Mouse (Mus musculus): ENCODE measurements around the gene Rapgef4. TPM values are rescaled to one million over a fixed set of nuclear protein-coding genes. Genes with fewer than 3 reads are reported as not detected.

The Rapgef4 gene
- polyA plus RNA-seq, 1 experiment = 9.2 TPM

DNA sequence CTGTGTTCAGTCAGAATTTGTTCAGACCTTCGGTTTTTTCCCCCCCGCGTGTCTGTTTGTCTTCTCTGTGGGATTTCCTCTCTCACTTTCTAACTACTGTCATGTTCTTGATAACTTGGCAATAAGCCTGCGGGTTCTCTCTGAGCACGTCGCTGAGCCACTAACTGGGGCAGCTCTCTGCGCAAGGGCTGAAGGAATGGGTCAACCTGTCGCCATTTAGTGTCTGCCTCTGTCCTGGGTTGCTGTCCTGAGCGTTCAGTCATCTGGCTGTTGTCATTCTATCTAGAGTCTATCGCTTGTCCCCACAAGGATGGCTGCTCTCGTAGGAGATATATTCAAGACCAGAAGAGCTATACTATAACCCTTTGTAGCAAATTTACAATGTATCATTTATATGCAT, 107.8 kb downstream of the Rapgef4 start:
- Histone ChIP-seq H3K27ac (ENCODE audit: control insufficient read depth, insufficient read depth, low read length) (no peak overlapping the region), H3K4me1 (replicated peaks; ENCODE audit: control insufficient read depth, insufficient read depth, low read length) (no peaks in the 10 kb centered on the region), H3K36me3 (ENCODE audit: control insufficient read depth, insufficient read depth, low read length) (no peaks in the 10 kb centered on the region), H3K27me3 (ENCODE audit: control insufficient read depth, insufficient read depth, low read length) (no peaks in the 10 kb centered on the region), H3K4me3 (ENCODE audit: control insufficient read depth, insufficient read depth, low read length) (no peak overlapping the region)
- no peak for TF ChIP-seq CTCF (IDR thresholded peaks at IDR 0.05; ENCODE audit: borderline replicate concordance, control insufficient read depth, extremely low read depth, insufficient read depth, low read length, poor library complexity)
- TF ChIP-seq POLR2A (IDR thresholded peaks at IDR 0.05; ENCODE audit: control insufficient read depth, extremely low read depth, insufficient read depth, low read length, poor library complexity) = no peak
- 93% methylated on average over 11 of the region's 11 CpGs for WGBS
- no peak for DNase-seq

DNA sequence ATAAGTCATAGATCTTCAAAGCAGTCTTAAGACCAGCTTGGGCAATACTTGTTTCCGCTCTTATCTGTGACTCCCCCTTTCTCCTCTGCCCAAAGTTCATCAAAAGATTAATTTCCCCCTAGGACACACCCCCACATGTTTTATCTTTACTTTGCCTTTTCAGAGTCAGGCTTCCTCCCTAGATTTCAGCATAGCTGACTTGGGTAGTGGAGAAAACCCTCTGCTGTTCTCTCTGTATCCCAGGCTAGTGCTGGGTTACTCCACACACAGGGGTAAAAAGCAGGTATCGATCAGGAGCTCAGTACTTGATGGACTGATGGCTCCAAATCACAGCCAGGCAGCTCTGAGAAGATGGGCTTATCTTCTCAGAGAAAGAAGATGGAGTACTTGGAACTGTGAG, 109.0 kb downstream of the Rapgef4 start:
- TF ChIP-seq POLR2A (IDR thresholded peaks at IDR 0.05; ENCODE audit: control insufficient read depth, extremely low read depth, insufficient read depth, low read length, poor library complexity) (no peak), CTCF (IDR thresholded peaks at IDR 0.05; ENCODE audit: borderline replicate concordance, control insufficient read depth, extremely low read depth, insufficient read depth, low read length, poor library complexity) (no peak)
- H3K4me3 ChIP-seq (ENCODE audit: control insufficient read depth, insufficient read depth, low read length) = no peak overlapping the region
- WGBS = 94% methylated on average over 2 of the region's 2 CpGs
- no peaks in the 10 kb centered on the region for H3K4me1 ChIP-seq (replicated peaks; ENCODE audit: control insufficient read depth, insufficient read depth, low read length)
- DNase-seq = no peak
- no peak overlapping the region for H3K27ac ChIP-seq (ENCODE audit: control insufficient read depth, insufficient read depth, low read length)
- no peaks in the 10 kb centered on the region for H3K36me3 ChIP-seq (ENCODE audit: control insufficient read depth, insufficient read depth, low read length)
- no peaks in the 10 kb centered on the region for H3K27me3 ChIP-seq (ENCODE audit: control insufficient read depth, insufficient read depth, low read length)

DNA sequence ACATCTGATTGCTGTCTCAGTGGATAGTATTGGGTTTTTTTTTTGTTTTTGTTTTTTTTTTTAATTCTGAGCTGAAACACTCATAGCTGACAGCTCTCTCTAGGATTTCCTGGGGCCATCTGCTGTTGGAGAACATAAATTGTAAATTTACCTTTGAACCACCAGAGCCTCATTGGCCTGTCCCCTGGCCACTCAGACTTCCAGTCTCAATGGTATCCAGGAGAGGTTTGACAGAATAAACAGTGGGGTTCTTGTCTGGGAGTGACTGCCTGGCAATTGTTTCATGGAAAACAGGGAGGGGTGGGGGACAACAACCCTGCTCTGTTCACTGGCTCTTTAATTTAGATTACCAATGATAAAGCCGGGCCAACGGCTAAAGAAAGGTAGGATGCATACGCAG, 111.0 kb downstream of the Rapgef4 start:
- TF ChIP-seq CTCF (IDR thresholded peaks at IDR 0.05; ENCODE audit: borderline replicate concordance, control insufficient read depth, extremely low read depth, insufficient read depth, low read length, poor library complexity) = no peak
- TF ChIP-seq POLR2A (IDR thresholded peaks at IDR 0.05; ENCODE audit: control insufficient read depth, extremely low read depth, insufficient read depth, low read length, poor library complexity) = no peak
- Histone ChIP-seq H3K4me3 (ENCODE audit: control insufficient read depth, insufficient read depth, low read length) (no peak overlapping the region), H3K36me3 (ENCODE audit: control insufficient read depth, insufficient read depth, low read length) (no peaks in the 10 kb centered on the region), H3K4me1 (replicated peaks; ENCODE audit: control insufficient read depth, insufficient read depth, low read length) (no peaks in the 10 kb centered on the region), H3K27ac (ENCODE audit: control insufficient read depth, insufficient read depth, low read length) (no peak overlapping the region), H3K27me3 (ENCODE audit: control insufficient read depth, insufficient read depth, low read length) (no peaks in the 10 kb centered on the region)
- 94% methylated on average over 3 of the region's 3 CpGs for WGBS
- no peak for DNase-seq

DNA sequence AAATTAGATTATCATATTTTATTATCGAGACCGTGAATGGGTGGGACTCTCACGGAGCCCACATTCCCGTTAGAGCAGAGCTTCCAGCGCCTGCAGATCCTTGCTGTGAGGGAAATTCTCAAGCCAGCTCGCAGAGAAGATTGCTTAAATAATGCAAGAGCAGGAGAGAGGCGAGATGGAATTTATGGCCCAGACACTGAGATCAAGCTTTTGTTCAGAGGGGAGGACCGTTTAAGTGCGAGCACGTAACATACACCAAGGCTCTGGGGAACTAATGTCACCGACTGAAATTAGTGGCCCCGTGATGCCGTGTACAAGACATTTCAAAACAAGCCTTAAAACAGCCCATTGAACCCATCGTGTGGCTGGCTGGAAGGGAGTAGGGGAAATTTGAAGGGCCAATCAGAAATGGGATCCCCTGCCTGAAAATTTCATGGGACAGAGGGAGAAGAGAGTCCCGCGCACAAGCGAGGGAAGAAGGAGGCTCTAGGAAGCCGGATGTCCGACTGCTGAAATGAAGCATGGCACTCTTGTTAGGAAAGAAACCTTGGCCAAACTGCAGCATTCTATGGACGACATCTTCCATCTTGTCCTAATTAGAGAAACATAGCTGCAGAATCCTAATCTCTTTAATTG, 112.5 kb downstream of the Rapgef4 start:
- Histone ChIP-seq H3K36me3 (ENCODE audit: control insufficient read depth, insufficient read depth, low read length) (no peaks in the 10 kb centered on the region), H3K4me1 (replicated peaks; ENCODE audit: control insufficient read depth, insufficient read depth, low read length) (no peaks in the 10 kb centered on the region), H3K4me3 (ENCODE audit: control insufficient read depth, insufficient read depth, low read length) (no peak overlapping the region), H3K27me3 (ENCODE audit: control insufficient read depth, insufficient read depth, low read length) (no peaks in the 10 kb centered on the region), H3K27ac (ENCODE audit: control insufficient read depth, insufficient read depth, low read length) (no peak overlapping the region)
- TF ChIP-seq POLR2A (IDR thresholded peaks at IDR 0.05; ENCODE audit: control insufficient read depth, extremely low read depth, insufficient read depth, low read length, poor library complexity) = no peak
- TF ChIP-seq CTCF (IDR thresholded peaks at IDR 0.05; ENCODE audit: borderline replicate concordance, control insufficient read depth, extremely low read depth, insufficient read depth, low read length, poor library complexity) = no peak
- no peak for DNase-seq
- 92% methylated on average over 20 of the region's 20 CpGs for WGBS

DNA sequence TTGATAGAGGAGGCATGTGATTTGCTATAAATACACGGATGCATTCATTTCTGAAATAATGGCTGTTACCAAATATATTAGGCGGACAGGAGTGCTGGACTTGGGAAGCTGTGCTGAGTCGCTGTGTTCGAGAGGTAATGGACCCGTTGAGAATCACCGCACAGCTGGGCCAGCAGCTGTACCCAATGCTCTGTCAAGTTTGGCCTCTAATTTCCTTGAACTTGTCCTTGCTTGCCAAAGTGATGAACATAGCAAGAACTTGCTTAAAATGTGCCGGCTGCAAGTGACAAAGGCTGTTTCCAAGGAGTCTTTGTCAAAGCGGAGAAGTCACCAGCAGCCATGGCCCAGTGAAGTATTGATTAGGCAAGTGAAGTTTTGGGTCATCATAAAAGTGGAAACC, 113.0 kb downstream of the Rapgef4 start:
- H3K4me1 ChIP-seq (replicated peaks; ENCODE audit: control insufficient read depth, insufficient read depth, low read length) = no peaks in the 10 kb centered on the region
- no peak overlapping the region for H3K4me3 ChIP-seq (ENCODE audit: control insufficient read depth, insufficient read depth, low read length)
- H3K27me3 ChIP-seq (ENCODE audit: control insufficient read depth, insufficient read depth, low read length) = no peaks in the 10 kb centered on the region
- DNase-seq = no peak
- H3K36me3 ChIP-seq (ENCODE audit: control insufficient read depth, insufficient read depth, low read length) = no peaks in the 10 kb centered on the region
- TF ChIP-seq CTCF (IDR thresholded peaks at IDR 0.05; ENCODE audit: borderline replicate concordance, control insufficient read depth, extremely low read depth, insufficient read depth, low read length, poor library complexity) (no peak), POLR2A (IDR thresholded peaks at IDR 0.05; ENCODE audit: control insufficient read depth, extremely low read depth, insufficient read depth, low read length, poor library complexity) (no peak)
- 94% methylated on average over 8 of the region's 8 CpGs for WGBS
- H3K27ac ChIP-seq (ENCODE audit: control insufficient read depth, insufficient read depth, low read length) = no peak overlapping the region

DNA sequence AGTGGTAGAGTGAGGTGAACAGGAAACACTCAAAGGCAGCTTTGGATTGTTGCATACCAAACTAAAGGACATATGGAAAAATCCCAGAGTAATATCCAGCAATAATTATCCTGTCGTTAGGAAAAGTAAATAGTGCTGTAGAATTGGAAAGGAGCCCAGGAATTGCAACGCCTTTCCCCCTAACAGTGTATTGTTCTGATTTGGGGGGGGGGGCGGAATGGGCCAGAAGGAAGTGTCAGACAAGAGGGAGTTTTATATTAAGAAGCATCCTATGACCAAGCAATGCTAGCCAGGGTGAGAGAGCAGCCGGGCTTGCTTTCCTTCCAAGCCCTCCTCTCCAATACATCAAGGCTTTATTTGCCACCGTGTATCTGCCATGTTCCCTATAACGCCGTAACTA, 113.4 kb downstream of the Rapgef4 start:
- Histone ChIP-seq H3K27ac (ENCODE audit: control insufficient read depth, insufficient read depth, low read length) (no peak overlapping the region), H3K27me3 (ENCODE audit: control insufficient read depth, insufficient read depth, low read length) (no peaks in the 10 kb centered on the region), H3K4me1 (replicated peaks; ENCODE audit: control insufficient read depth, insufficient read depth, low read length) (no peaks in the 10 kb centered on the region), H3K36me3 (ENCODE audit: control insufficient read depth, insufficient read depth, low read length) (no peaks in the 10 kb centered on the region), H3K4me3 (ENCODE audit: control insufficient read depth, insufficient read depth, low read length) (no peak overlapping the region)
- no peak for DNase-seq
- TF ChIP-seq CTCF (IDR thresholded peaks at IDR 0.05; ENCODE audit: borderline replicate concordance, control insufficient read depth, extremely low read depth, insufficient read depth, low read length, poor library complexity) = no peak
- no peak for TF ChIP-seq POLR2A (IDR thresholded peaks at IDR 0.05; ENCODE audit: control insufficient read depth, extremely low read depth, insufficient read depth, low read length, poor library complexity)
- 94% methylated on average over 7 of the region's 7 CpGs for WGBS

DNA sequence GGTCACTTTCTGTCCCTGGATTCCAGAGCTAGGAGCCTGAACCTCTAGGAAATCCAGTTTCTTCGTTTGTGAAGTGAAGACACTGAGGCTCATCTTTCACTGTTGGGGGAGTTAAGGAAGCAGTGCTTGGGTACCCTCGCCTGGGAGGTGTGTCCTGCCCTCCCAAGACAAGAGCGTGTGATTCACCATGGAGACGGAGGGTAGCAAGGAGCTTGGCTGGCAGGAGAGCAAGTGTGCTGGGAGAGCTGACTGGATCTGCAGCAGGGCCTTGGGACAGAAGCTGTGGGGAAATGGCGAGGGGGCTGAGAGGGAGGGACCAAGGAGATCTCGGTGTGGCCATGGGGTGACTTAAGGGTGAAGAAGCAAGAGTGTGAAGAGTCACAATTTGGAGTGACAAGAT, 114.0 kb downstream of the Rapgef4 start:
- Histone ChIP-seq H3K4me3 (ENCODE audit: control insufficient read depth, insufficient read depth, low read length) (no peak overlapping the region), H3K27ac (ENCODE audit: control insufficient read depth, insufficient read depth, low read length) (no peak overlapping the region), H3K27me3 (ENCODE audit: control insufficient read depth, insufficient read depth, low read length) (no peaks in the 10 kb centered on the region), H3K36me3 (ENCODE audit: control insufficient read depth, insufficient read depth, low read length) (no peaks in the 10 kb centered on the region), H3K4me1 (replicated peaks; ENCODE audit: control insufficient read depth, insufficient read depth, low read length) (no peaks in the 10 kb centered on the region)
- no peak for TF ChIP-seq POLR2A (IDR thresholded peaks at IDR 0.05; ENCODE audit: control insufficient read depth, extremely low read depth, insufficient read depth, low read length, poor library complexity)
- TF ChIP-seq CTCF (IDR thresholded peaks at IDR 0.05; ENCODE audit: borderline replicate concordance, control insufficient read depth, extremely low read depth, insufficient read depth, low read length, poor library complexity) = no peak
- WGBS = 91% methylated on average over 6 of the region's 6 CpGs
- DNase-seq = no peak

Data from thymus, adult 2 months (tissue).